Mouse (Mus musculus) heart, postnatal 36 days (tissue): ENCODE data around the gene Cirbp. TPM values are rescaled to one million over a fixed set of nuclear protein-coding genes. Genes with fewer than 3 reads are reported as not detected.
"Not testable (repeated sequence)": the region's sequence is repeated elsewhere in the genome, so short reads cannot be mapped to it uniquely, and the experiment has no call there.

Experiments used
- DNase-seq, 2 experiments: peaks; one replicate each; pipeline ENCODE4 v3.0.0; 2021 to 2022
- intact Hi-C: fragments of 180-260 bp; cut with DNase I; formaldehyde crosslinking; loops from one replicate; pipeline ENCODE4 v1.15.1; 2025
- total RNA-seq, 2 experiments: library from RNA; stranded (reverse); gene quantifications; 2 replicates each; pipeline ENCODE4 v1.2.3; 2021

Cirbp gene
- total RNA-seq, 2 experiments from 2014 or later, result 48.2 to 67.0 TPM

DNA sequence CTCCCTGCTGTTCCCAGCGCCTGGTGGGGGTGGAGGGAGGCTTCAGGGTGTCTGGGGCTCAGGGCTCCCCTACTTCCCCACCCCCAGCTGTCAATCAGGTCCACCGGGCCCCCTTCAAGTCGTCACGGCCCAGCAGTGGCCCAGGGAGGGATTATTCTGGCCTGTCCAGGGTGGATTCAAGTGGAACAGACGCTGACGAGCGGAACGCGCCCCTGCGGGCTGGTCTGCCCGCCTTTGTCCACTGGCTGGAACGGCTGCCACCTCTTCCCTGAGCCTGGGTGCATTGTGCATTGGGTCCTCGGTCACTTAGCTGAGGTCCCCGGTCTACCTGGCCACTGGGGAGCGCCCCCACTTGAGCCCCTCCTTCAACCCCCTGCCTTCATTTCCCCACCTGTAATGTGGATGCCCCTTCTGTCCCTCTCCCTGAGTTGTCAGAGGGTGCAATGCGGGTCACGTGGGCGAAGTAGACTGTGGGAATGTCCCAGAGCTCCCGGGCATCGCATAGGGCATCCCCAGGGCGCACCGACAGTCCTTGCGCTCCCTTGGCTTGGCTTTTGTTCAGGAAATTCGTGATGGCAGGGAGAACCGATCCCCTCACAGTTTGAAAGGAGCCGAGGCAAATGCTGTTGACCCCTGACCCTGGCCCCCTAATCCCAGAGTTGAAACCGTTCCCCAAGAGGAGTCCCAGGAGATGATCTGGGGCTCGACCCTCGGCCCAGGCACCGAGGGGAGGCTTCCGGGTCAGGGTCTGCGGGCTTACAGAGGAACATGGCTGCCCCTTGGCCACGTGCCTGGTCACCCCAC lies 31.2 kb downstream of the Cirbp start:
- no peak for DNase-seq
- intact Hi-C loops, result no loop called here

DNA sequence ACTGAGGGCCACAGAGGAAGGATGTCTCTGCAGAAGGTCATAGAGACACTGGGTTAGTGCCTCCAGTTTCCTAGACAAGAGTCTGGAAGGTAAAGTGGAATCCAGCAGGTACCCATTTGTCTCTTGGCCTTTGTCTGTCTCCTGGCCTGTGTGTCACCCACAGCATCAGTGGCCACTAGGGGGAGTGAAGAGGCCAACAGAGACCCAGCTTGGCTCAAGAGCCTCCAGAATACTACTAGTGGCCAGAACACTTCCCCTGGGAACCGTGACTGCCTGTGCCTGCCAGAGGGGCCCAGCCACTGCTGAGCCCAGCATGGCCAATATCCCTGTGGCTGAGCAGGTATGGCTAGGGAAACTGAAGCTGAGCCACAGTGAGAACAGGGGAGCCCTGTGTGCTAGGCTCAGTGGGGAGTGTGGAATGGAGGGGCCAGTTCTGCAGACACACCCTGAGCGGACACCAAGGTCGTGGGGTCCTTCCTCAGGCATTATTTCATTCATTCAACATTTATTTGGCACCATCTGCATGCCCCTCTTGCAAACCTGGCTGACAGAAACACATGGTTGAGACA lies 33.7 kb downstream of the Cirbp start:
- intact Hi-C loops, result loop anchor here (1.0 to 2.0 kb wide), 2 partner anchors 27 to 46 kb away; partner anchors contain the start of gene Mum1

DNA sequence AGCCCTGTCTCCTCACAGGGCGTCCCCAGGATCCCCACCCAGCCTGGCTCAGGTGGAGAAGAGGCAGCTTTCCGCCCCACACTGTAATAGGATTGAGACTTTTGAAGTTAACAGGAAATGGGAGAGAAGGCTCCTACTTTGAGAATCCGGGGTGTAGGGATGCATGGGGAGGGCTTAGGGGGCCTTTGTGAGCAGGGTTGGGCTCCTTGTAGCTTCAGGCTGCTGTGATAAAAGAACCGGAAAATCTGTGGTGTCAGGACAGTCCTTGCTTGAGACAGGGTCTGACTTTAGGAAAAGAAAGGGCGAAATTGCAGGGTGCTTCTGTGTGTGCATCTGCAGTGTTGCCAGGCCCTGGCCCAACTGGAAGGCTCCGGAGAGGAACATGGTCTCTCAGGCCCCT lies 34.7 kb downstream of the Cirbp start:
- intact Hi-C loops, result no loop called here

More for the DNA sequence above, 33.7 kb downstream of the Cirbp start:
- peak; percentile 76 to 80 for DNase-seq

DNA sequence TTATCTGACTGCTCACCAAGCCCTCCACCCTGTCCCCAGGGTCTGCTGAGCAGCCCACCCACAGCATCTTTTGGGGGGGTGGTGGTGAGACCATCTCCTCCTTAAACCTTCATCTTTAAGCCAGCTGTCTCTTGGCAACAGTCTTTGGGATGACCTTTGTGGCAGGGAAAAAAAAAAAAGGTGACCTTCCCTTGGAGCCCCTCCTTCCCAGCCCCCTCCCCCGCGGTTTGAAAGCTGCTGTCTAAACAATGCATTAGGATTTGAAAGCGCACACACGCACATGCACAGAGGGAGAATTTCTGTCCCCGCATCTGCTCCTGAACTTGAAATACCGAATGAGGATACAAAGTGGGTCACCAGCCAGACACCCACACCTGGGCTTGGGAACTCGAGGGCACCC lies 38.3 kb downstream of the Cirbp start:
- intact Hi-C loops, result no loop called here
- DNase-seq, result no peak

More for the DNA sequence above, 34.7 kb downstream of the Cirbp start:
- no peak for DNase-seq

DNA sequence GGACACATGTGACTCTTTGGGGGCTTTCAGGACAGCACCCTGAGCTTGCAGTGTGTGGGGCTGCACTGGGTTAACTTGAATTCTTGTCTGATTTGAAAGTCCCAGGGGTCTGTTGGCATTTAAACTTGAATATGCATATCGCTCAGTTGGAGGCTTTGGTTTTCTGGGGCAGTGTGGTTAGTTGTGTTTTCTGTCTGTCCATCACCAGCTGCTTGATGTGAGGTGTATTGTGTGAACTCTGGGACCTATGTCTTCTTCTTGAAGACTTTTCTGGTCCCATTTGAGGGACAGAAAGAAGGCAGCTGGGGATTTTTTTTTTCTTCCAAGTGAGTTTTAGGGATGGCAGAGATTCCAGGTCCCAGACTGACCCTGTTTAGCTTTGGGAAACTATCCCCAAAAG lies 41.4 kb downstream of the Cirbp start:
- DNase-seq, result no peak
- intact Hi-C loops, result no loop called here

DNA sequence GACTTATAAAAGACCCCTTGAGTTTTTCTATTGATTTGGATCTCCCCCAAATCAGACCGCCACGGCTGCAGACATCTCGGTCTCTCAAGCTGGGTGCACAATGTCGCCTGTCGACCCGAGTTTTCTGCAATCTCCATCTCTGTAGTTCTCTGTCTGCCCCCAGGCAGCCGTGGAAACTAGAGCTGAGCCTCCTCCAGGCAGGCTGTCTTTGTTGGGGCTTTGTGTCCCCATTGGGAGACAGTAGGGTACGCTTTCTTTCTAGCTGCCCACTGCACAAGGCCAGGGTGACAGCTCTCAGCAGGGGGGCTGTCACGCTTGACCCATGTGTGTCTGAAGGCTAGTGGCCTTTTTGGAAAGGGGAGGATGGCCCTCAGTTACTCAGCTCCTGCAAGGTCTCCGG lies 41.9 kb downstream of the Cirbp start:
- no peak for DNase-seq
- intact Hi-C loops, result no loop called here

DNA sequence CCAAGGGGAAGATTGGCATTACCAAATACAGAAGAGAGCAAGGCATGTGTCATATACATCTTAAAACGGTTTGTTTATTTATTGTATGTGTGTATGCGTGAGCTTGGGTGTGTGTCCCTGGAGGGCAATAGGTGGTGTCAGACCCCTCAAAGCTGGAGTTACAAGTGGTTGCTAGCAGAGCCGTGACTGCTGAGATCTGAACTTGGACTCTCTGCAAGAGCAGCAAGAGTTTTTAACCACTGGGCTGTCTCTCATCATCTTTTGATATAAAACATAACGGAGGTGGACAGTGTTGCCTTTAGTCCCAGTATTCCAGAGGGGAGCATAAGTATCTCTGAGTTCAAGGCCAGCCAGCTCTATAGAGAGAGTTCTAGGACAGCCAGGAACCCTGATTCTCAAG lies 42.5 kb downstream of the Cirbp start:
- intact Hi-C loops, result no loop called here

DNA sequence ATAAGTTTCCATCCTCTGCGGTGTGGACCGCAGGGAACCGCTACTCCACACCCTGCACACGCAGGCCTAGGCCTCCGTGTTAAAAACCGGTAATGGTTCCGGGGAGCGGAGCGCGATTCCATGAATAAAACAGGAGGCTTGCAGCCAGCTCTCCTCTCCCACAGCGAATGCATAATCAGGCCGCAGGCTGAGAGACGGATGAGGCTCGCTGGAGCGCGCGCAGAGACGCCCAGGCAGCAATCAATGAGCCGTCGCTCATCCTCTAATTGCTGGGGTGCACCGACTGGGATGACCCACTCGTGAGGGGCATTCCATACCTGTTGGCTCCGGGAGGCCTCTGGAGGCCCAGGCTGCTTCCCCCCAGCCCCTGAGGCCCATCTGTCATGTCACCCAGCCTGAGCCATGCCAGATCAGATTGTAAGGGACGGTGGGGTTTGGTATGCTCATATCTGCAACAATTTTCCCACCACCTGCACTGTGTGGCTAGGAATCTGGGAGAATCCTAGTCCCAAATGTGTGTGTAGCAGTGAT lies 43.1 kb downstream of the Cirbp start:
- intact Hi-C loops, result no loop called here
- no peak for DNase-seq

More for the DNA sequence above, 42.5 kb downstream of the Cirbp start:
- DNase-seq, result no peak

DNA sequence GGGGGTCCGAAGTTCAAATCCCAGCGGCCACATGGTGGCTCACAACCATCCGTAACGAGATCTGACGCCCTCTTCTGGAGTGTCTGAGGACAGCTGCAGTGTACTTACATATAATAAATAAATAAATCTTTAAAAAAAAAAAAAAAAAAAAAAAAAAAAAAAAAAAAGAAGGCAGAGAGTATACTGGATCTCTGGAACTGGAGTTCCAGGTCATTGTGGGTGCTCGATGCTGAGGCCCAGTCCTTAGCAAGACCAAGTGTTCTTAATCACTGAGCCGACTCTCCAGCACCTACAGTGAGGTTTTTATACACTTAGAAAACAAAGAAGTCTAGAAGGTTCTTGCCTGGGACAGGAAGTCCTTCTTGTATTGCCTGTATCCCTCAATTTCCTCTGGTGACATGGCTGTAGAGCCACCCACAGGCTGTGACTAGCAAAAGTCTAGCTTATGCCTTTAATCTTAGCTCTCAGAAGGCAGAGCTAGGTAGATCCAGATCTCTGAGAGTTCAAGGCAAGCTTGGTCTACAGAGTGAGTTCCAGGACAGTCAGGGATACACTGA lies 45.8 kb downstream of the Cirbp start:
- intact Hi-C loops, DNase-seq: not testable (repeated sequence)

DNA sequence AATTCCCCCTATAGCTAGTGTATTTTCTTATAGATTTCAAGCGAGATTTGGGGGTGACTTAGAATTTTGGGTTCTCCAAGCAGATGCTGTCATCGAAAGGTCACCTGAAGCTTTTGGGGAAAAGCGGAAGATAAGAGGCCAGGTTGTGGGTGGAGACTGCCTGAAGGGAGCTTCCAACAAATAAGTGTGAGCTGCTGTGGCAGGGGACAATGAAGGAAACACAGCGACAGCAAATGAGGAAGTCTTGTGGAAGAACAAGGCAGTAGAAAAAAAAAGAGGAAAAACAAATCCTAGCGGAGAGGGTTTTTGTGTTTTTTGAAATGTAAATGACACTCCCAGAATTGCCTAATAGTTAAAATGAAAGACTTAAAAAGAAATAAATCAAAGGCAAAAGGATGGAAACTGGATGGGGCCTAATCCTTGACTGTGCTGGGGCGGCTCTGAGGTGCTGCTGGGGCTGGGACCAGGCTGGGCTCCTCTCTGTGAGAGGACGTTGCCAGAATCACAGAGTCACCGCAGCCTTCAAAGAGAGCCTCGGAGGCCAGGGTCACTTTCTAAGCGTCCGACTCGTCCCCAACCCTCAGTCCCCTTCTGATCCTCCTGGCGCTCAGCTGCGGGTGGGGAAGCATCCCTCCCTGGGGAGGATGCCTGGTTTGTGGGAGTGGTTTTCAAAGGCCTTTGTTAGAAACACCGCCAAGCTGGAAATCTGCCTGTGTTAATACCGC lies 49.4 kb downstream of the Cirbp start:
- no peak for DNase-seq
- intact Hi-C loops, result no loop called here

DNA sequence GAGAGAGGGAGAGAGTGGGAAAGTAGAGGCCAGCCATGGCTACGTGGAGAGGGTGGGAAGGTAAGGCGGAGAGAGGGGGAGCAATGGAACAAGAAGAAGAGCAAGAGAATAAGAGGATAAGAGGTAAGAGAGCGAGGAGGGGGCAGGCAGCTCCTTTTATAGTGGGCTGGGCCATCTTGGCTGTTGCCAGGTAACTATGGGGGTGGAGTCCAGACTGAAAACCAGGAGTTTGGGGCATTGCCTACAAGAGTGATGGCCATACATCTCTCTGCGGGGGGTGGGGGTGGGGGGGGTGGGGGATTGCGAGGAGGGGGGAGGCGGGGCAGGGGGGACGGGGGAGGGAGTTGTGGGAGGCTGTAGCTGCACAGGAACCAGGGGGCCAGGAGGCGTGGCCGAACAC lies 54.9 kb downstream of the Cirbp start:
- DNase-seq, result no peak
- intact Hi-C loops, result no loop called here

Other genes with a start within 250 kb of the Cirbp start
- gene Kiss1r, start 249.0 kb upstream of the Cirbp start, total RNA-seq, result under 1 TPM; 0.17 to 0.38 TPM
- 10 to 100 TPM; 81.0 to 88.1 TPM for gene R3hdm4, start 244.8 kb upstream of the Cirbp start, total RNA-seq
- gene Arid3a, start 238.9 kb upstream of the Cirbp start, total RNA-seq, result 1 to 10 TPM; 1.9 to 2.6 TPM
- gene Wdr18, start 205.8 kb upstream of the Cirbp start, total RNA-seq, result 10 to 100 TPM; 25.6 to 28.8 TPM
- under 1 TPM; 0.27 to 0.28 TPM for gene Grin3b, start 195.3 kb upstream of the Cirbp start, total RNA-seq
- gene Tmem259, start 181.7 kb upstream of the Cirbp start, total RNA-seq, result 100 to 1,000 TPM; 107 to 120 TPM
- 10 to 100 TPM; 29.9 to 30.6 TPM for gene Cnn2, start 177.4 kb upstream of the Cirbp start, total RNA-seq
- gene Abca7, start 169.5 kb upstream of the Cirbp start, total RNA-seq, result 1 to 10 TPM; 7.7 to 7.9 TPM
- gene Arhgap45, start 149.3 kb upstream of the Cirbp start, total RNA-seq, result 1 to 10 TPM; 4.1 to 5.9 TPM
- gene Polr2e, start 126.2 kb upstream of the Cirbp start, total RNA-seq, result 10 to 100 TPM; 88.5 to 96.4 TPM
- 100 to 1,000 TPM; 863 to 871 TPM for gene Gpx4, start 118.8 kb upstream of the Cirbp start, total RNA-seq
- gene Sbno2, start 60.4 kb upstream of the Cirbp start, total RNA-seq, result 10 to 100 TPM; 11.2 to 12.2 TPM
- gene Stk11, start 50.2 kb upstream of the Cirbp start, total RNA-seq, result 100 to 1,000 TPM; 137 to 165 TPM
- gene Atp5d, start 27.4 kb upstream of the Cirbp start, total RNA-seq, result 1,000 to 10,000 TPM; 1,105 to 1,168 TPM
- 1 to 10 TPM; 2.0 to 4.7 TPM for gene Cbarp, start 25.1 kb upstream of the Cirbp start, total RNA-seq
- 100 to 1,000 TPM in 1 of 2 experiments, 10 to 100 TPM in 1; 99.9 to 117 TPM for gene Midn, start 17.7 kb upstream of the Cirbp start, total RNA-seq
- gene 1600002K03Rik, start 7.0 kb downstream of the Cirbp start, total RNA-seq, result 1 to 10 TPM; 4.4 to 4.6 TPM
- gene Efna2, start 13.5 kb downstream of the Cirbp start, total RNA-seq, result 1 to 10 TPM in 1 of 2 experiments, under 1 TPM in 1; 0.75 to 1.1 TPM
- gene Mum1, start 60.4 kb downstream of the Cirbp start, total RNA-seq, result 10 to 100 TPM; 13.1 to 15.3 TPM
- 100 to 1,000 TPM; 962 to 997 TPM for gene Ndufs7, start 83.1 kb downstream of the Cirbp start, total RNA-seq
- gene Gamt, start 95.0 kb downstream of the Cirbp start, total RNA-seq, result 10 to 100 TPM in 1 of 2 experiments, 1 to 10 TPM in 1; 8.9 to 12.0 TPM
- 10 to 100 TPM; 57.7 to 58.5 TPM for gene Dazap1, start 95.5 kb downstream of the Cirbp start, total RNA-seq
- gene Rps15, start 126.5 kb downstream of the Cirbp start, total RNA-seq, result 100 to 1,000 TPM; 748 to 777 TPM
- gene Apc2, start 130.0 kb downstream of the Cirbp start, total RNA-seq, result 1 to 10 TPM; 2.1 to 3.7 TPM
- gene 2310011J03Rik, start 154.6 kb downstream of the Cirbp start, total RNA-seq, result 10 to 100 TPM; 13.8 to 15.1 TPM
- gene Pcsk4, start 163.5 kb downstream of the Cirbp start, total RNA-seq, result 1 to 10 TPM; 2.2 to 2.9 TPM
- 1 to 10 TPM; 2.7 TPM for gene Reep6, start 164.0 kb downstream of the Cirbp start, total RNA-seq
- gene Adamtsl5, start 182.4 kb downstream of the Cirbp start, total RNA-seq, result 10 to 100 TPM; 75.9 to 83.8 TPM
- under 1 TPM; 0.49 to 0.64 TPM for gene Plk5, start 190.5 kb downstream of the Cirbp start, total RNA-seq
- gene Mex3d, start 221.7 kb downstream of the Cirbp start, total RNA-seq, result 1 to 10 TPM; 8.1 to 8.6 TPM
- gene Mbd3, start 233.6 kb downstream of the Cirbp start, total RNA-seq, result 10 to 100 TPM; 82.1 to 82.2 TPM
- 1,000 to 10,000 TPM; 1,920 to 2,020 TPM for gene Uqcr11, start 240.8 kb downstream of the Cirbp start, total RNA-seq